Mouse (Mus musculus) natural killer cell, adult 2 months (primary cell): ENCODE results near the gene Themis3.

Experiments used
- DNase-seq, 2 experiments: peaks; one replicate each; pipeline ENCODE4 v3.0.0; 2022; ENCODE audit warnings: low spot score in 2 of 2

Themis3 gene

DNA sequence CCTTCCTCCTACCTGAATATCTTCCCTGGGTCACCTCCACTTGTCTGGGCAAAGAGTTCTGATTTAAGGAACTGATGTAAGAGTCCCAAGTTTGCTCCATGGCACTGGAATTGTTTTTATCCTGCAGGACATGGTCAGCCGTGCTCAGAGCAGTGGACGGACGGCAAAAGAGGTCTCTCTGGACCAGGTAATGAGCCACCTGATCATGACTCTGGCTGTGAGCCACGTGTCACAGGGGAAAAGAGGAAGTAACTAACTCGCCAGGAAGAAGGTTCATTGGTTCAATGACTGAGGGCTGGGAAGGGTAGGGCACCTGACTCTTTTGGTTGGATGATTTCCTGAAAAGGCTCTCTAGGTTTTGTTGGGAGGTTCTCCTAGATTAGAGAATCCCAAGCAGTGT is at the start of gene Themis3:
Gene Themis3 (minus strand): TSS at position 187 of the 400 bp plus-strand sequence.
- no peak for DNase-seq

DNA sequence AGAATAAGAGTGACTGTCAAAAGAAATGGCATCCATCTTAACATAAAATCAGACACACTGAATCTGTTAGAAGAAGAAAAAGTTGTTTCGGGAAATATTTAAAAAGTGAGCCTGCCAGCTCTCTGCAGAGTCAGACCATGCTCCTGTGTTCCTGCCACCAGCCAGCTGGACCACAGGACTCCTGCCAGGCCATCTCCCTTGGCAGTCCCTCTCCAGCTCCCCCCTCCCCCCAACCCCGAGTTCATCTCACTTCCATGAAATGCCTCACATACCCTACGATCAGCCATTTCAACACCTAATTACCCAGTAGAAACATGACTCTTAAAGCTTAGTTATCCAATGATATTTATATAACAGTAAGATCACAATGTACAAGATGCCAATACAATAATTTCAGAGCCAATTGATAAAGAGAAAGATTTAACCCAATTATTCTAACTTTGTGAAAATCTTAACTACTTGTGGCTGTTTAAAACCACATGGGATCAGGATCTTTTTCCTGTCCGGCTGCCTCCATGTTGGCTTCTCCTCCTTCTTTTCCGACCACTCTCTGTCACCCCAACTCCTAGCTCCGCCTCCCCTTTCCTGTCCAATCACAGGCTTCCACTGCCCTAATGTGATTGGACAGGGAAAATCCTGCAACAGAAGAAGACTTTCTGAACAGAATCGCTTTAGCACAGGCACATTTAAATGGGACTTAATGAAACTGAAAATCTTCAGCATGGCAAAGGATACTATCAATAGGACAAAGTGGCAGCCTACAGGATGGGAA is 43.7 kb upstream of the Themis3 start:
- DNase-seq: no peak

- no peak for DNase-seq
Observed at GRCm38 (mm10) chr17:66619996-66620656, 25.7 kb upstream of the Themis3 start.

- DNase-seq: no peak
Observed at GRCm38 (mm10) chr17:66619255-66619826, 24.9 kb upstream of the Themis3 start.

DNA sequence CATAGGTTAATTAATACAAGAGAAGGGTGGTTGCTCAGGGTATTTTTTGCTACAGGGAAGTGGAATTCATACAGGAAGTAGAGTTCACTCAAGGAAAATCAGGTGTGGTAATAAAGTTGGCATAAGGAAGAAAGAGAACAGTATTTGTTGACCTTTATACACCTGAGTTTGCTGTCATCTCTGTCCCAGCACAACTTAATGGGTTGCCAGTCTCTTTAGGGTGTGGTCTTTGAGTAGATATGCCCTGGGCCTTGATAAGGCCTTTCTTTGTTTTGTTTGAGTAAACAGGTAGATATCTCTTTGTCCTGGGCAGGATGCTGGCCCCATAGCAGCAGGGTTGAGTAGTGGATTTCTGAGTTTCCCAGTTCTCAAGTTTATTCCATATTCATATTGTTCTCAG is 15.6 kb upstream of the Themis3 start:
- no peak for DNase-seq

GRCm38 (mm10) chr17:66604931-66605330 is 10.5 kb upstream of the Themis3 start:
- DNase-seq: no peak

GRCm38 (mm10) chr17:66601171-66601570 is 6.8 kb upstream of the Themis3 start:
- no peak for DNase-seq

DNA sequence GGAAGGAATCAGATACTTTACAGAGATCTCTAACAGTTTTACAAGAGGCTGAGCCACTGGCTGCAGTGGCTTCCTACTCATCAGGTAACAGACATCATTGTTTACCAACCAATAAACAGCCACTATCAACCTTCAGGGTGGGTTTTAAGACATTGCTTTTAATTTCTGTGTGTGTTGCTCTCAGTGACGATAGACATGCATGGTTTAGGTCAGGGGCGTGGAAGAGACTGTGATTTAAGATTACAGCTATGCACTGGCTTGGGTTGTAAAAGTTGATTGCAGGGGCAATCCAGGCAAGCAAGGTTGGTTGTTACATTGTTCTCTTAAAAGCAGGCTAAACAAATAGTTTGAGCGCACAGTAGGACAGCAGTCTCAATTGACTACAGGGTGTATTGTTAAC is 1.4 kb upstream of the Themis3 start:
- no peak for DNase-seq

DNA sequence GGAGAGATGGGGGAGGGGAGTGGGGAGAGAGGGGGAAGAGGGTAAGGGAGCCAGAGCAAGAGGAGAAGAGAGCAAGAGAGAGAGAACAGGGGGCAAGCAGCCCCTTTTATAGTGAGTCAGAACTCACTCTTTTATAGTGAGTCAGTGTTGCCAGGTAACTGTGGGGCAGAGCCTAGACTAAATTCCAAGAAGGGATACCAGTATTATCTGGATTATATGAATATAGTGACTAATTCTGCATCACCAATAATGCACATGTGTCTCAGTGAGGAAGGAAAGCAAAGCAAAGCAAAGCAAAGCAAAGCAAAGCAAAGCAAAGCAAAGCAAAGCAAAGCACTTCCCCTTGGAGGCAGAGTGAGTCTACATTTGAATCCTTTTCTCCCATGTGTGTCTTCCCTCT is 835 bp upstream of the Themis3 start:
- no peak for DNase-seq

DNA sequence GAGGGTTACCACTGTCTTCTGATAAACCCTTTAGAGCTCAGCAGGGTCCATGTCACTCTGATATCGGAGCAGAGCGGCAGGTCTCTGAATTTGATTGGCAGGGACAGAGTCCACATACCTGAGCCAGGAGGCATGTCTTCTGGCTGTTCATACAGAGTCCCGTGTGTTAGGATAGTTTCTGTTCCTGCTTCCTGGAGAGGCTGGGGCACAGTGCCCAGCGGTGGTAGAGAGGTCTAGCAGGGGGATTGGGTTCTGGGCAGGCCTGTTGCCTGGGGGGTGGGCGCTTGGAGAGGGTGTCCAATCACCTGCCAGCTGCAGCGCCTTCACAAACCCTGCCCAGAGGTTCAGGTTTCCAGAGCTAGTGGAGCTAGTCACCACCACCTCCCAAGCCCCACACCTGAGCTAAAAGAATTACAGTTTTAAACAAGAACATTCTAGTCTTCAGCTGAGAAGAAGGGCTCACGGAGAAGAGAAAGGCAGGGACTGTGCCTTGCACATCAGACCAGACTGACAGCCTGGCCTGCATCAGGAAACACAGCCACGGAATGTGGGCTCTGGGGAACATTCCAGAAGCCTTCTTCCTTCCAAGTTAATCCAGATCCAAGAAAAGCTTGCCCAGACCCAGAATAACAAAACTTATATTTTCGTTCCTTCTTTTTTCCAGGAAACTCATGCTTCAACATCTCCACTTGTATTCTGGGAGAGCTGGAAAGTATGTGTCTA is 3.9 kb downstream of the Themis3 start:
- DNase-seq: no peak

DNA sequence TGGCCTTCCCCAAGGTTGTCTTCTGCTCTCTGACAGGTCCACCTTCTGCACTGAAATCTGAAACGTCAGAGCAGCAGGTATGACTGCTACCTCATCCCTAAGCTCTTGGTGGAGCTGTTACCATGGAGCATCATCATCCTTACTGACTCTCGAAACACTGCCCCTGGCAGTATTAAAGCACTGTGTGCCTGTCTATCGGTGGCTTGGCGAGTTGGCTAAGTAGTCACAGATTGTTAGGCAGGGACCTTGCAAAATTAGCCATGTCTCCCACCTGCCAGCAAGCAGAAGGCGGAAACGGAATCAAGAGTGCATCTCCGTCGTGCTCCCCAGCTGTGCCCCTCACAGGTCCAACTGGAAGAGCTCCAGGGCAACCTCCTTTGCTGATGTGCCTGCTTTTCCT is 4.6 kb downstream of the Themis3 start:
- DNase-seq: no peak

GRCm38 (mm10) chr17:66586741-66587140 is 7.7 kb downstream of the Themis3 start:
- no peak for DNase-seq

GRCm38 (mm10) chr17:66586078-66586477 is 8.3 kb downstream of the Themis3 start:
- DNase-seq: no peak

DNA sequence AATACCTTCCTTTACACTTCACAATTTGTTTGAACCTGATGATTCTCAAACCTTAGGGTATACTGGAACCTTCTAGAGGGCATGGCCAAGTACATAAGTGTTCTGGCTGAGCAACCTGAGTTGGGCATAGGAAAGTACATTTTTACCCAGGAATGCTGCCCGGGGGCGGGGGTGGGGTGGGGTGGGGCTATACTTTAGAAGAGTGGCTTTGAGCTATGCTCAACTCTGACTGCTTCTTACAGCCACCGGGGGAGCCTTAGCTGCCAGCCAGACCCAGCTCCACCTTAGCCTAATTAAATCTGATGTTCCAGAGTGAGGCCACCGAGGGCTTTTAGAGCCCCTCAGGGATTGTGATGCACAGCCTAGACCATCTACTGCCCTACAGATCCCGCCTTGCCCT is 13.4 kb downstream of the Themis3 start:
- no peak for DNase-seq

GRCm38 (mm10) chr17:66578007-66578406 is 16.4 kb downstream of the Themis3 start:
- DNase-seq: no peak

DNA sequence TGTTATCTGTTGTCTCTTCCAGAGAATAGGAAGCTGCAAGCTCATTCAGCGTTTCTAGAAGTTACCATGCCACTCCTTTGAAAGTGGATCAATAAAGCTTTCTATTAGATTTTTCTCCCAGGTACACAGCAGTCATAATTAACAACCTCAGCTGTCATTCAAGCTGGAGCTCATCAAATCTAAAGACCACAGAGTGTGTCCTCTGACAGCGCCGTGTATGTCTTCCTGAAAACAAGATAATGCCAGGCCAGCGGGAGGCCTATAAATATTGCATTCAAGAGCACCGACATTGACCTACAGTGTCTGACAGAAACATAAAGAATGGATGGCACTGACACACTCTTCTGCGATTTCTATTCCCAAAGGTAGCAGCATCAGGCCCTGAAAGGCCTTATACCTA is 16.9 kb downstream of the Themis3 start:
- DNase-seq: no peak

- no peak for DNase-seq
Observed at GRCm38 (mm10) chr17:66572677-66573060, 21.8 kb downstream of the Themis3 start.

DNA sequence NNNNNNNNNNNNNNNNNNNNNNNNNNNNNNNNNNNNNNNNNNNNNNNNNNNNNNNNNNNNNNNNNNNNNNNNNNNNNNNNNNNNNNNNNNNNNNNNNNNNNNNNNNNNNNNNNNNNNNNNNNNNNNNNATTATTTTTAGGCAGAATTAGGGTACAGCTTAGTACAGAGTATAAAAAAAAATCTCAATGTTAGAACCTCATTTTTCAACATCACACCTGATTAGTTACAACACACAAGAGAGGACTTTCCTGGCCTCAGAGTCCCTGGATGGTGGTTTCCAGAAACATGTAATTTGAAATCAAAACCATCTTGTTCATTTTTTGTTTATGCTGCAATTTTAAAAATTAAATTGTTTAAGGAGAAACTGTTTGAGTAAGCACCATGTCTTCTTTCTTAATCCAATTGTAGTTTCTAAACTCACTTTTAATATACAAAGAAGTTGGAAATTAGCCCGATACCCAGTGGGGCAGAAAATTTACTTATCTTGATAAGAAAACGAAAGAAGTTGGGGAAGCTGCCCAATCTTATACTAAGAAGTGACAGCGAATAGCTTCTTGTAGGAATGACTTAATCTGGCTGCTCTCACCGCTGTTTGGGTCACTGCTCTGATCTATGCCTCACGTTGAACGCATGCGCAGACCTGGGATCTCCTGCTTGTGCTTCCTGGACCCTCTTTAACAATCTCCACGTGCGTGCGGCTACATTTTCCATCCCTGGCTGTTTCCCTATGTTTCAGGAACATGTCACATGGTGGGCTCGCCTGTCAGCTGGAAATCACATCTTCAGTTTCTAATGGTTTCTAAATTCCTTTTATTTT is 22.4 kb downstream of the Themis3 start:
- no peak for DNase-seq

DNA sequence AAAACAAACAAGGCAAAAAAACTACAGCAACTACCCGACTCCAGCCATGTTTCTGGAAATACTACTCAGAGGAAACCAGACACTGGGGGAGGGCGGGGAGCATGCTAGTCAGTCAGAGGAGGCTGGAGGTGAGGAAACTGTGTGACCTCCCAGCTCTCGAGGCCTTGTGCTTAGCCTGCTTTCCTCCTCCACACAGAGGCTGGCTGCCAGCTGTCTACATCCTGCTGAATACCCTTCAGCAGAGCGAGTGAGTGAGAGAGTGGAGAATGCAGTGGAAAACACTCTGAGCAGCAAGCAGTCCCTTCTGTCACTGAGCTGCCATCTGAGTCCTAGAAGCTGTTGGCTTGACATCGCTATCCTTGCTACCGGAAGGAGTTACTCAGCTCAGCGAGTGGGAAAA is 30.2 kb downstream of the Themis3 start:
- no peak for DNase-seq

- DNase-seq: no peak
Observed at GRCm38 (mm10) chr17:66563551-66563950, 30.9 kb downstream of the Themis3 start.

GRCm38 (mm10) chr17:66561380-66561779 is 33.0 kb downstream of the Themis3 start:
- DNase-seq: no peak
